Mouse (Mus musculus) kidney, adult 18-20 months (tissue): ENCODE measurements around the gene Gm2115.

Experiments used
- DNase-seq: peaks from one replicate; pipeline ENCODE4 v3.0.0; 2021

Gm2115 gene

DNA sequence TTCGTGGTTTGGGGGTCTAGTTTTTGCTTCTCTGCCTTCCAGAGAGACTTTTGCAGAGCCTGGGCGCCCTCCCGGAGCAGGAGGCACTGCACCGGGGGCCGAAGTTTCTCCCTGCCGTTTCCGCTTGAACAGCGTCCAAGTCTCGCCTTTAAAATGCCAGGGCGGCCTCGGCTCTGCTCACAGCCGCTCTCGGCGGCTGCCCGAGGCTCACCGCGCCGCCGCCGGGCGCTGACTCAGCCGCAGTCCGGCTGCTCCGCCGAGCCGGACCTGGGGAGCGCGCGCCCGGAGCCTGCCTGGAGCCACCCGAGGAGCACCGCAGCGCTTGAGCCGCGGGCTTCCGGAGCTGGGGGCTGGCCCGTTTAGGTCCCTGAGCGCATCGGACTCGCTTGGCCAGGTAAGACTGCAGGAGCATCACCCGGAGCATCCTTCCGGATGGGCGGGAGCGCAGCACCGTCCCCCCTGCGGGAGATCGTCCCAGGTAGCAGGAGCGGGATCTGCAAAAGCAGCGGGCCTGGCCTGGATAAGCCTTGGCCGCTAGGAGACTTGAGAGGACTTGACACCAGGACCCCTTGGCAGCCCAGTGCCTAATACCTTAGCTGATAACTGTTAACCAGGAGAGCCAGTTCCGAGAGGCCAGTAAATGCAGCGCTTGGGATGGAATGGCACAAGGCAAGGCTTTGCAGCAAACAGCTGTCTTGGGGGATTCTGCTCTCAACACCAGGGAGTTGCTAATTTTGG, at the start of gene Gm2115:
Gene Gm2115, plus strand, starts transcription at position 159 of the 738 bp plus-strand sequence.
- DNase-seq, result peak; percentile 68

DNA sequence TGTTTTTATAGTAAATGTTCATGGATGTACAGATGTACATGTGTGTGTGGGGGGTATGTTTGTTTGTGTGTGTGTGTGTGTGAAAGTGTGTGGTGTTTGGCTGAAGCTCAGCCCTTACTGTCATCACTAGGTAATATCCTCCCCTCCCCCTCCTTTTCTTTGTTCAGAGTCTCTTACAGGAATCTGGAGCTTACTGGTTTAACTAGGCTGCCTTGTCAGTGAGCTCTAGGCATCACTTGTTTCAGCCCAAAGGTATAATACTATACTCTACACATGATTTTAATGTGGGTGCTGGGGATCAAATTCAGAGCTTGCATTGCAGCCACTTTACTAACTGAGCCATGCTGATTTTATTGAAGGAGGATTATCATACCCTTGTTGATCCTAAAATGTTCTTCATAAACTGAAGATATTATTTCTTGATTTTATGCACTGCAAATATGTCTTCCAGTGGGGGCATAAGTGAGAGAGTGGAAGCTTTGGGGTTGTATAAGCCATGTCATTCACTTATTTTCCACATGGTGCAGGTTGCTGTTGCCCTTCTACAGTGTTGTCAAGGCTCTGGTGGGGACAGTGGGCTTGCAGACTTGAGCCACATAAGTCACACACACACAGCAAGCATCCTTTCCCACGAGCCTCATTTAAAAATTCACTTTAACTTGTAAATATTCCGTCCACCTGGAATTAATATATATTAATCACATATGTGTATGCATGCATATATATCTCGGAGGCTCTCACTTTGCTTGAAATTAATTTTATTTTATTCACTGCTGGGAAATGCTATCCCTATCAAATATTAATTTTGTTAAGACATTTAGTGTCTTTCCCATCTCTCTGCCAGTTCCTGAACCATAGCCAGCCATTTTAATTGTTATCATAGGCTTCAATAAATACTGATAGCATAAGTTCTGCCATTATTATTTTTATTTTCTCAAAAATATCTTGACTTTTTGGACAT, 45.0 kb upstream of the Gm2115 start:
- no peak for DNase-seq

DNA sequence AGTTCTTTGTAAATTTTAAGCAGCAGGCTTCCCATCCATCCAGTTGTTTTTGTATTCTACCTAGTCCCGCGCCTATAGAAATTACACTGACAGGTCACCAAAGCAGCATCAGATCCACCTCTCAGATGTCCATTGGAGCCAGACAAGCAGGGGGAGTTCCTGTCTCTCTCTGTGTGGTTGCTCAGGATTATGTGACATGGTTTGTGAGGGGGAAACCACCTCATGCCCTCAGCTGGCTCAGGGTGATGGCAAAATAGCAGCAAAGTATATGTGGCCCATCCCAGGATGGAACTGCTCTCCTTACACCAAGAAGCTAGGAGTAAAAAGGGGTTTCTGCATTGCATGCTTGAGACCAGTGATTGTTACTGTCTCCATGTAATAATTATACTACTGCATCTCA, 42.3 kb upstream of the Gm2115 start:
- DNase-seq, result no peak

DNA sequence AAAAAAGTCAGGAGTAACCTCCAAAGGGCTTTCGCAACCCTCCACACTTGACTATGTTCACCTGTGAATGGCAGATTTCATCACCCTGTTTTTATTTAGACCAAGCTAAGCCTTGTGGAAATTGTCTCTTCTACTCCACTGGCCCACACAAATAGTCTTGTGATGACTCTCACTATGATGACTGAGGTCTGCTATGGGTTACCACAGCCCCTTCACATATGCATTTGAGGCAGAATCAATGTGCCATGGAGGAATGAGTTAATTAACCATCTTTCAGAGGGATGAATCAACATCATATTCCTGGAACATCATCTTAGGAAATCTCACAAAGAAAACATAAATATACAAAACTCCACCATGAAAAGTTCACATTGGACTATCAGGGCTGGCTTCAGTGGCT, 25.6 kb upstream of the Gm2115 start:
- no peak for DNase-seq

DNA sequence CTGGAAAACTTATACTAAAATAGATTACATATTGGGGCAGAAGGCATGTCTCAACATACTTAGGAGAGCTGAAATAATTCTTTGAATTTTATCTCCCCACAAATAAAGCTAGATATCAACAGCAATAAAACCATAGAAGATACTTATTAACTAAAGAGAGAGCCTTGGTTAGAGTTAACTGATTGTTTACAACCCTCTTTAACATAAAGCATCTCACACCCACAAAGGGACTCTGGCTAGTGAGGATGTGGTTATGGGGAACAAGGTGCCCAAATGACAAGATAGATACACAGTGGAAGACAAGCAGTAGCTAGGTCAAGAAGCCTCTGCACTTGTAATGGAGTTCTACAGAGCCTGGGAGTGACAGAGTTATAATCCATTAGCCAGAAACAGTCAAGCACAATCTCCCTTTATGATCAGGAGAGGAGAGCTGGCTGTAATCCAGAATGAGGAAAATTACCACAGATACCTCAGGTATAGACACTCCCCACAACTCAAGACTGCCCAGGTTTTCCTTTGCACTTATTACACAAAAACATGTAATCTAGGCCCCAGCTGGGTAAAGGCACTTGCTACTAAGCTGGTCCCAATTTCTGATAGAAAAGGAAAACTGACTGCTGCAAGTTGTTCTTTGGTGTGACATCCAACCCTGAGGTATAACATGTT, 10.1 kb upstream of the Gm2115 start:
- DNase-seq, result no peak

- no peak for DNase-seq
Observed at GRCm38 (mm10) chr7:84521329-84521728, 7.4 kb upstream of the Gm2115 start.

GRCm38 (mm10) chr7:84522426-84522825, 6.3 kb upstream of the Gm2115 start:
- no peak for DNase-seq

DNA sequence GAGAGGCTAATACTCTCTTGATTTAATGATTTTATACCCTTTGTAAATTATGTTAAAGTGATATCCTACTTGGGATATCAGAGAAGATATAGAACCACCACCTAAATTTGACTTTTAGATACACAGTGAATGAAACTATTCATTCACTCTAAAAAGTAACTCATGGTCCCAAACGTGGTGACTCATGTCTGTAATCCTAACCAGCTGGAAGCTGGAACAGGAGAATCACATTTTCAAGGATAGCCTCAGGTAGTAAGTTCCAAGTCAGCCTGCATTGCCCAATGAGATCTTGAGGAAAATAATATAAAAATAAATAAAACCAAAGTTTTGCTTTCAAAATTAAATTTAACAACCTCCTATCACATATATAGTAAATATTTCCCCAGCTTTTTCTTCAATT, 2.6 kb upstream of the Gm2115 start:
- DNase-seq, result no peak

DNA sequence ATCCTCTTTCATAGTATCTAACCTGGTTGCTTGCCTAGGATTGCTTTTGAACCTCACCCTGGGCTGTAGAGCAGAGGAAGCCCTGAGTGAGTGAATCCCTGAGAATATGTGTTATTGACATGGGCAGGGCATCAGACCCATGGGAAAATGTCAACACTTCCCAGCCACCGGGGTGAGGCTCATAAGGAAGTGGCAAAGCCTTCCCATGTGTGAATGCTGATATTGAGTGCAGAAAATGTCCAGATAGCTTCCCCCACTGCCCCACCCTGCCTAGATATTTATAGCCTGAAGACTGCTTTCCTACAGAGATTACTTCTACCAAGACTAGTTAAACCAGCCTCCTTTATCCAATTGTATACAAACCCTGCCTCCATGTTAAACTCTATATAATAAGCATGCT, 4.0 kb downstream of the Gm2115 start:
- no peak for DNase-seq

DNA sequence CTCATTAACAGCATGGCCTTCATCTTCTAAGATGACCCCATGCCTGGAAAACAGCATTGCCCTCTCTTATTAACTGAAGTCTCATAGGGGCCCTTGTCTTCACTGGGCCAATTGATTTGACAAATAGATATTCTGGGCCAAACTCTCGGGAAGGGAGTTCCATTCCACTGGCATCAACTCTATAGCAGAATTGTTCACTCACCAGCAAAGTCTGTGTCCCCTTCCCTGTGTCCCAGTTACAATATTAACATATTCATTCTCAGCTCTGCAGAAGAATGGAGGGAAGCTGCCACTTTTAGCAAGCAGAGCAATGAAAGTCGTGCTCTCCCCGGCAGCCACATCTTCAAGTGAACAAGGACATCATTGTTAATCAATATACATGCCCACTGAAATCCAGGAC, 5.9 kb downstream of the Gm2115 start:
- DNase-seq, result no peak

DNA sequence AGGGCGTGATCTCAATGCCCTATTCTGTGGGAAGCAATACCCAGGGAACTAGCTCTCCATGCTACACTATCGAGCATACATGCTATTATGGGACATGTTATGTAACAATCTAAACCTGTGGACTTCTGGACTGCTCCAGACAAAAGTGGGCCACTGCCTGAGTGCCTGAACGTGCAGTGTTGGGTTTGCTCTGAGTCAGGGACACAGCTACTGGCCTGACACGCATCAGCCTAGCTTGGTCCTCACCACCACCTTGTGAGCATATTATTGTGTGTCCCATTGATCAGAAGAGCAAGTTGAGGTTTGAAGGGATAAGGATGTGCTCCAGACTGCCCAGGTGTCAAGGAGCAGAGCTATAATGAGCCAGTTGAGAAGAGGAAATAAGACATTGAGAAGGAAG, 16.2 kb downstream of the Gm2115 start:
- DNase-seq, result no peak

DNA sequence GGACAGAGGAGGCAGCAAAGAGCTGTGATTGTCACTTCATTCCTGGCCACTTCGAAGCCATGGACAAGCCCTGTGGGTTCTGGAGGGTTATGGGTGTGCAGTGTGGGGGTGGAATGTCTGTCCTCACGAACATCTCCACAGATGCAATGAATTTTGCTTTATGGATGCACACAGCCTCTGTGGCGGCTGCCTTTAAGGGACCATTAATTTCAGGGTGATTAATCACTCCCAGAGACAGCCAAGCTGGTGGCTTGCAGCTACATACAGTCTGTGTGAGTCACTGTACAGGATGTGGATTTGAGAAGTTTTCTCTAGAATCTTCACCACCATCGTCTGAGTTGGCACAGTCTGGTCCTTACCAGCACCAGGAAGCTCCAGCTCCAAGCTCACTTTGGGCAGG, 17.9 kb downstream of the Gm2115 start:
- no peak for DNase-seq

GRCm38 (mm10) chr7:84551472-84551871, 22.7 kb downstream of the Gm2115 start:
- DNase-seq, result no peak

GRCm38 (mm10) chr7:84555294-84555693, 26.5 kb downstream of the Gm2115 start:
- DNase-seq, result no peak

- DNase-seq, result no peak
Observed at GRCm38 (mm10) chr7:84557332-84557731, 28.6 kb downstream of the Gm2115 start.

DNA sequence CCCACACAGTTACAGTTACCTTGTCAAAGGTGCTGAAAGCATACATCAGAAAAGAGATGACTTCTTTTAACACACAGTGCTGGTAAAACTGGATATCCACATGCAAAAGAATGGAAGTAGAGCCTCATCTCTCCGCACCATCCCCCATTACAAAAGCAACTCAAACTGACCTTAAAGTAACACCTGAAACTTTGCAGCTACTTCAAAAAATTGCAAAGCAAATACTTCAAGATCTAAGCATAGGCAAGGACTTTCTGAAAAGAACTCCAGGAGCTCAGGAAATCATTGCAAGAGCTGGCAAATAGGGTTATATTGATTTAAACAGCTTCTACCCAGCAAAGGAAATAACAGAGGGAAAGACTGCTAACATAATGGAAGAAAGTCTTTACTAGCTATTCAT, 31.7 kb downstream of the Gm2115 start:
- DNase-seq, result no peak

DNA sequence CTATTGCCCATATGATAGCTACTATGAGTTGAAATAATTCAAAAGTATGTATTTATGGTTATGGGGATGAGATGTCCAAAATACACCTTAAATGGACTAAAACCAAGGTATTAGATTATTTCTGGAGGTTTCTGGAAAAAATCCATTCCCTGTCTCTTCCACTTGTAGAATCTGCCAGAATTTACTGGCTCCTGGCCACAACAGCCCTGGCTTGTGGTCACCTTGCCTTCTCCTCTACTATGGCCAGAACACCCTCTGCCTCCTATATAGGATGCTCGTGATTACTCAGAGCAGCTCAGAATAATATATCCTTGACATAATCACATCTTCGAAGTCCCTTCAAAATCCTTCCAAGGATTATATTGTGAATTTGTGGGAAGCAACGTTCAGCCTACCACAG, 35.5 kb downstream of the Gm2115 start:
- DNase-seq, result no peak

GRCm38 (mm10) chr7:84566200-84566599, 37.4 kb downstream of the Gm2115 start:
- no peak for DNase-seq

GRCm38 (mm10) chr7:84577034-84577433, 48.3 kb downstream of the Gm2115 start:
- no peak for DNase-seq

DNA sequence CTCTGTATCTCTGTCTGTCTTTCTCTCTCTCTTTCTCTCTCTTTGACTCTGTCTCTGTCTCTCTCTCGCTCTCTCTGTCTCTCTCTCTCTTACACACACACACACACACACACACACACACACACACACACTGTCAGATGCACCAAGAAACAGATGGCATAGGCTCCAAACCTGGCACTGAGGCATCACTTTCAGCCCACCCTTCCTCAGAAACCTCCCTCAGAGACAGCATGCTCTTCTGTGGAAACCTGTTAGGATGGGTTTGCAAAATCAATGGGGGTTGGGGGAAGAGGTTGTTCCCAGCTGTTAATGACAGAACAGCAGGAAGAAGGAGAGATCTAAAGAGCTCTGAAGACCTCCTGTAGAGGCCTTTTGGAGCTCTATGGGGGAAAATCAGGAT, 50.1 kb downstream of the Gm2115 start:
- DNase-seq, result no peak

GRCm38 (mm10) chr7:84579769-84580168, 51.0 kb downstream of the Gm2115 start:
- DNase-seq, result peak; percentile 3

DNA sequence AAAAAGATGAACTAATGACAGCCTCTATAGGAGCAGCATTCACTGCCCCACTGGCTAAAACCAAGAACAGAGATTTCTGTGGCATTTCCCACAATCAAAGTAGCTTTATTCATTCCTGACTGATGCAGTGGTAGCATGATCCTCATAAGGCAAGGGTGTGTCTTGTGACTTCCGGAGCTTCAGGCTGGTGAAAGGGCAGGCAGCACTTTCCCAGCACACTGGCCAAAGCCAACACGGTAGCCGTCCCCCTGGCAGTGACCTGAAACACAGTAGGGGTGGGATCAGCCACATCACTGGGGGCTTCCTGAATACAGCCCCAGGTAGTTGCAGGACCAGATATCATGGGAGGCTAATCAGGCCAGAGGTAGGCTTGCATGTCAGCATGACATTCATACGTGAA, 56.3 kb downstream of the Gm2115 start:
- DNase-seq, result peak; percentile 1

DNA sequence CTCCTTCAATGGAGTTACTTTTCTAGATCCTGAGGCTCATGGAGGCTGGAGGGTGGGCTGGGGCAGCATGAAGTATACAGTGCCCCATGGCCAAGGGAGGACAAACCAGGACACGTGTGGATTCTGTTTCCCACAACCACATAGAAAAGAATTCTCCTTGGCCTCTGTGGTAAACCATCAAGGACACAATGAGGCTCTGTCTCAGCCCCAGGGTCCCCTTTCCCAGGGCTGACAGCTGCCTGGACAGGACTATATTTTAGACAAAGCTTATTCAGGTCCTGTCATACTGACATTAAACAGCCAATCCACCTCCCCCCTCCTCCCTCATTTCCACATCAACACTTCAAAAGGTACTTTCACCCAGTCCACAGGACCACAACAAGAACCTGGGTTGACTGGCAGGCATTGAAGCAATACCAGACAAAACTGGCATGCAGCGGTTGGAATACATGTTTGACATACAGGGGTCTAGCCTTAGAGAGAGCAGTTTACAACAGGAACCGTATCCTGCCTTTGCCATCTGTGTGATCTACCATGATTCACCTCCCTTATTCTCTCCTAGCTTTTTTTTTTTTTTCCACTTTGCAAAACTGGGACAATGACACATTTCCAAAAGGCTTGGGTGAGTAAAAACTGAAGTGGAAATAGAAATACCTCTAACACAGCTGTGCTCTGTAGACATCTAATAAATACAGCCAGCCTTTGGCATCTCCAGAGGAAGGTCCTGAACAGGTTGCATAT, 57.8 kb downstream of the Gm2115 start:
- DNase-seq, result peak; percentile 1
